Mouse (Mus musculus) kidney, embryonic 16.5 days (tissue): ENCODE measurements around the gene Rpl7a. TPM values are rescaled to one million over a fixed set of nuclear protein-coding genes. Genes with fewer than 3 reads are reported as not detected.

Experiments
- ATAC-seq: fragments of 200-750 bp; cut with Nextera tagmentation; 2 replicates; pipeline ENCODE4 v1.8.0; 2017; ENCODE audit warnings: moderate TSS enrichment; ENCODE audit not compliant: low FRiP score, low TSS enrichment
- H3K27ac ChIP-seq: fragments of 300-500 bp; sonication (generic); 2 replicates; pipeline ENCODE4 v1.5.1; 2014; ENCODE audit warnings: low read length
- H3K27me3 ChIP-seq: fragments of 300-500 bp; sonication (generic); 2 replicates; pipeline ENCODE4 v1.6.1; 2014; ENCODE audit warnings: low read length, control low read depth, mixed read lengths; ENCODE audit not compliant: insufficient read depth
- H3K36me3 ChIP-seq: fragments of 300-500 bp; sonication (generic); 2 replicates; pipeline ENCODE4 v1.6.1; 2014; ENCODE audit warnings: low read length, control low read depth, mixed read lengths; ENCODE audit not compliant: insufficient read depth
- H3K4me1 ChIP-seq: fragments of 300-500 bp; sonication (generic); 2 replicates; pipeline ENCODE4 v1.6.1; 2014; ENCODE audit warnings: low read length, control low read depth, mixed read lengths; ENCODE audit not compliant: insufficient read depth
- H3K4me2 ChIP-seq: fragments of 300-500 bp; sonication (generic); replicated peaks from 2 replicates; pipeline ENCODE4 v1.6.1; 2014; ENCODE audit warnings: low read depth, low read length
- H3K4me3 ChIP-seq: fragments of 300-500 bp; sonication (generic); 2 replicates; pipeline ENCODE4 v1.5.1; 2014; ENCODE audit warnings: mild to moderate bottlenecking, low read length
- H3K9ac ChIP-seq: fragments of 300-500 bp; sonication (generic); replicated peaks from 2 replicates; pipeline ENCODE4 v1.6.1; 2014; ENCODE audit warnings: low read length
- H3K9me3 ChIP-seq: fragments of 300-500 bp; sonication (generic); 2 replicates; pipeline ENCODE4 v1.6.1; 2016; ENCODE audit warnings: low read length, control low read depth
- WGBS: fragments of 180-500 bp; shearing (Covaris S2); extraction: QIAGEN DNeasy Blood & Tissue Kit; methylation state at CpG from one replicate; pipeline ENCODE4 v1.1.7; 2014; 5-methylcytosine and 5-hydroxymethylcytosine counted together
- polyA plus RNA-seq: library from polyadenylated mRNA; unstranded; fragments of >200 nt; fragmentation: Nextera tagmentation; extraction: Ambion mirVana; gene quantifications from 2 replicates; pipeline ENCODE4 v1.2.1, GENCODE M21; 2015

Rpl7a gene
- polyA plus RNA-seq, 1 experiment from 2014 or later = 624 TPM

- Histone ChIP-seq H3K9me3 (no peaks in the 10 kb centered on the region), H3K4me1 (peaks cover 28% of the 10 kb centered on the region), H3K27ac (peak within 1 kb of the TSS; percentile 94), H3K4me2 (peak within 1 kb of the TSS; percentile 71), H3K9ac (peak within 1 kb of the TSS; percentile 77), H3K4me3 (peak within 1 kb of the TSS; percentile 64), H3K36me3 (peaks cover 42% of the 10 kb centered on the region), H3K27me3 (no peaks in the 10 kb centered on the region)
- peak; percentile 94 for ATAC-seq
- WGBS = under 1% methylated on average over 41 of the region's 41 CpGs
Observed at GRCm38 (mm10) chr2:26902467-26903220, 7.9 kb upstream of the Rpl7a start, which contains the start of gene Surf6. Gene Surf6, minus strand, starts transcription at chr2:26902879.

- H3K27ac ChIP-seq = peak overlapping the region; percentile 94
- no peak for ATAC-seq
- WGBS = 12% methylated on average over 7 of the region's 7 CpGs
- peak overlapping the region; percentile 71 for H3K4me2 ChIP-seq
- H3K9ac ChIP-seq = peak overlapping the region; percentile 75
- H3K4me1 ChIP-seq = peaks cover 31% of the 10 kb centered on the region
- no peaks in the 10 kb centered on the region for H3K9me3 ChIP-seq
- H3K27me3 ChIP-seq = no peaks in the 10 kb centered on the region
- H3K4me3 ChIP-seq = peak overlapping the region; percentile 64
- peaks cover 44% of the 10 kb centered on the region for H3K36me3 ChIP-seq
Observed at GRCm38 (mm10) chr2:26903311-26903710, 7.3 kb upstream of the Rpl7a start.

- WGBS = 71% methylated on average over 2 of the region's 2 CpGs
- Histone ChIP-seq H3K9me3 (no peaks in the 10 kb centered on the region), H3K27ac (no peak overlapping the region), H3K9ac (no peak overlapping the region), H3K4me1 (peaks cover 44% of the 10 kb centered on the region), H3K4me3 (no peak overlapping the region), H3K27me3 (no peaks in the 10 kb centered on the region), H3K36me3 (peaks cover 28% of the 10 kb centered on the region), H3K4me2 (no peak overlapping the region)
- no peak for ATAC-seq
Observed at GRCm38 (mm10) chr2:26905936-26906335, 4.6 kb upstream of the Rpl7a start.

- Histone ChIP-seq H3K9ac (no peak overlapping the region), H3K4me2 (no peak overlapping the region), H3K27me3 (no peaks in the 10 kb centered on the region), H3K9me3 (no peaks in the 10 kb centered on the region), H3K4me3 (no peak overlapping the region), H3K4me1 (peaks cover 40% of the 10 kb centered on the region), H3K36me3 (peaks cover 29% of the 10 kb centered on the region), H3K27ac (no peak overlapping the region)
- WGBS = 92% methylated on average over 3 of the region's 3 CpGs
- ATAC-seq = no peak
Observed at GRCm38 (mm10) chr2:26906431-26906830, 4.1 kb upstream of the Rpl7a start.

GRCm38 (mm10) chr2:26907109-26907508, 3.5 kb upstream of the Rpl7a start:
- Histone ChIP-seq H3K9ac (no peak overlapping the region), H3K4me3 (no peak overlapping the region), H3K4me1 (peaks cover 39% of the 10 kb centered on the region), H3K27ac (no peak overlapping the region), H3K9me3 (no peaks in the 10 kb centered on the region), H3K27me3 (no peaks in the 10 kb centered on the region), H3K4me2 (no peak overlapping the region), H3K36me3 (peaks cover 36% of the 10 kb centered on the region)
- no peak for ATAC-seq
- 42% methylated on average over 4 of the region's 4 CpGs for WGBS

- no peak for ATAC-seq
Observed at GRCm38 (mm10) chr2:26908710-26909386, 1.7 kb upstream of the Rpl7a start.

GRCm38 (mm10) chr2:26909387-26909784, 1.2 kb upstream of the Rpl7a start:
- H3K4me1 ChIP-seq = peaks cover 32% of the 10 kb centered on the region
- H3K4me3 ChIP-seq = peak overlapping the region; percentile 77
- no peaks in the 10 kb centered on the region for H3K9me3 ChIP-seq
- H3K27me3 ChIP-seq = no peaks in the 10 kb centered on the region
- peak overlapping the region; percentile 81 for H3K9ac ChIP-seq
- H3K27ac ChIP-seq = peak overlapping the region; percentile 91
- no peak for ATAC-seq
- peak overlapping the region; percentile 71 for H3K4me2 ChIP-seq
- H3K36me3 ChIP-seq = peaks cover 58% of the 10 kb centered on the region

More at GRCm38 (mm10) chr2:26908710-26909386, 1.7 kb upstream of the Rpl7a start:
- H3K4me2 ChIP-seq = peak overlapping the region; percentile 71
- H3K4me1 ChIP-seq = peaks cover 35% of the 10 kb centered on the region
- 81% methylated on average over 18 of the region's 18 CpGs for WGBS
- H3K4me3 ChIP-seq = peak overlapping the region; percentile 77
- no peaks in the 10 kb centered on the region for H3K9me3 ChIP-seq
- H3K27ac ChIP-seq = no peak overlapping the region
- H3K27me3 ChIP-seq = no peaks in the 10 kb centered on the region
- peak overlapping the region; percentile 81 for H3K9ac ChIP-seq
- H3K36me3 ChIP-seq = peaks cover 54% of the 10 kb centered on the region

GRCm38 (mm10) chr2:26910994-26911765, 616 bp downstream of the Rpl7a start:
- 0% methylated on average over 37 of the region's 37 CpGs for WGBS
- no peaks in the 10 kb centered on the region for H3K9me3 ChIP-seq
- H3K27ac ChIP-seq = peak overlapping the region; percentile 91
- H3K27me3 ChIP-seq = no peaks in the 10 kb centered on the region
- H3K4me1 ChIP-seq = peaks cover 46% of the 10 kb centered on the region
- peaks cover 50% of the 10 kb centered on the region for H3K36me3 ChIP-seq
- peak overlapping the region; percentile 98 for H3K9ac ChIP-seq
- H3K4me2 ChIP-seq = peak overlapping the region; percentile 99
- H3K4me3 ChIP-seq = peak overlapping the region; percentile 77
- peak; percentile 12 for ATAC-seq

GRCm38 (mm10) chr2:26912253-26912770, 1.7 kb downstream of the Rpl7a start:
- no peak overlapping the region for H3K27ac ChIP-seq
- H3K9ac ChIP-seq = peak overlapping the region; percentile 98
- peaks cover 43% of the 10 kb centered on the region for H3K36me3 ChIP-seq
- peaks cover 53% of the 10 kb centered on the region for H3K4me1 ChIP-seq
- no peaks in the 10 kb centered on the region for H3K9me3 ChIP-seq
- no peaks in the 10 kb centered on the region for H3K27me3 ChIP-seq
- no peak for ATAC-seq
- H3K4me2 ChIP-seq = peak overlapping the region; percentile 99
- 56% methylated on average over 5 of the region's 5 CpGs for WGBS
- peak overlapping the region; percentile 77 for H3K4me3 ChIP-seq
